Mouse (Mus musculus) forelimb bud, embryonic 11.5 days (tissue): ENCODE results near the gene Fhl2.
"Not testable (repeated sequence)": the region's sequence is repeated elsewhere in the genome, so short reads cannot be mapped to it uniquely, and the experiment has no call there.

ENCODE experiments used
- DNase-seq: peaks from one replicate; pipeline ENCODE4 v3.0.0-alpha.2; 2012; ENCODE audit warnings: low read depth, low spot score

Gene Fhl2

GRCm38 (mm10) chr1:43152626-43153025, 44.2 kb downstream of the Fhl2 start:
- DNase-seq, result no peak

GRCm38 (mm10) chr1:43150225-43150624, 46.6 kb downstream of the Fhl2 start:
- no peak for DNase-seq

DNA sequence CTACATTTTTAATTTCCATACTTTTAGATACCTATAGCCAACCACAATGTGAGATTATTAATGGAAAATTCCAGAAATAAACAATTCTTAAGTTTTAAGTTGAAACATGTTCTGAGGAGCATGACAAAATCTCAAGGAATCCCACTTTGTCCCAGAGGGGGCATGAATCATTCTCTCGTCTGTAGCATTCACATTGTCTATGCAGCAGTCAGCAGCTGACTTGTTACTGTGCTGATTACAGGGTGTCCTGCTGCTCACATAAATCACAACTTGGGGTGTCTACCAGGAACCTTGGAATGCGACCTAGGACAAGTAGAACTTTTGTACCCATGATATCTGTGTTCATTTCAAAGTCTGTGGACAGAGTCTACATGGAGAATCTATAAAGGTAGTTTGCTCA, 49.3 kb downstream of the Fhl2 start:
- DNase-seq, result no peak

DNA sequence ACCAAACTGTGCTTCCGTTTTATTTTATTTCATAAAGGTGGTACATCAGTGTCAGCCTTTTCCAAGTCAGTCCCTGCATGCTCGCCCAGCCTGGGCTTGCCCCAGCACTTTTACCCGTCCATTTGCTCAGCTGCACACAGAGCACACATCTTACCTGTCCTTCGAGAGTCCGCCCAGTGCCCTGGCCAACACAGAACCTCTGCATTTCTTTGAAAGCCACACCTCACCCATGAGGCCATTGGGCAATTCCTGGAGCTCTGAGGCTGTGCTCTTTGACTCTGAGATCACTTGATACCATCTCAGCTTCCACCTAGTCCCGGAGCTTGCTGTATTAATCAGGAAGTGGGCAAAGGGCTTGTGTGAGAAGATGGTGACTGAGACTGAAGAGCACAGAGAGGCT, 51.4 kb downstream of the Fhl2 start:
- DNase-seq, result no peak

DNA sequence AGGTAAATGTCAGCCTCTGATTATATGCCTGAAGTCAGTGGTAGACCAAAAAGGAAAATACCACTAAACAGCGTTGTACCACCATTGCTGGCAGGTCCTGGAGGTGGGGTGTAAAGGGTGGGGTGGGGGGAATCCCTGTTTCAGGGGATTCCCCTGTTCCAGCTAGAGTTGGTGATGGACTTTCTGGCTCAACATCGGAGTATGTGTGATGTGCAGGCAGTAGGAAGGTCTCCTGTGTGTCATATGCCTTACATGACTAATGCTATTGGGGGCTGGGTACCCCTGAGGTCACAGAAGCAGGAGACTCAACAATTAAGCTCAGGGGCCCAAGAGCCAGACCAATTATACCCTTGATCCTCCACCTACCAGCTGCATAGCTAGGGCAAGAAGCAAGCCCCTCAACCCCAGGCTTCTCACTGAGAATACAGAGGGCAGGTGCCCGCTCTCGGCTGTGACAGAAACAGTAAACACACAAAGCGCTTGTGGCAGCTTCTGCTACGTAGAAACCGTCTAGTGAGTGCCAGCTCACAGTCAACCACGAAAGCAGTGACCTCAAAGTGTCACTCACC, 52.4 kb downstream of the Fhl2 start:
- no peak for DNase-seq

- no peak for DNase-seq
Measured at GRCm38 (mm10) chr1:43143791-43144190, 53.0 kb downstream of the Fhl2 start.

GRCm38 (mm10) chr1:43143284-43143683, 53.5 kb downstream of the Fhl2 start:
- DNase-seq, result no peak

DNA sequence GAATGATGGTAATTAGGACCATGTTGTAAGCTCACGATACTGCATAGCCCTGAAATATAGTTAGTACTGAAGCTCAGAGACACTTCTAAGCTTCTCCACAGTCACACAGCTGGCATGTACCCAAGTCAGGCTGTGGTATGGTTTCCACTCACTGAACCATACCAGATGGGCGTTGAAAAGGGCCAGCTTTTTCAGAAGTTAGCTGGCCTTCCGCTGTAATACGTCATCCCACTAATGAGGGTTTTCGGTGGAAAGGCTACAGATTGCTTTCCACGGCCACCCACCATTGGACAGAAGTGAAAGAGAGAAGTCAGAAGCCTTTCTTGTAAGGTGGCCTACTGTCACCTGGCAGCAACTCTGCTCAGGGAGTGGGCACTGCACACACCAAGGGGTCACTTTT, 53.9 kb downstream of the Fhl2 start:
- DNase-seq, result no peak

DNA sequence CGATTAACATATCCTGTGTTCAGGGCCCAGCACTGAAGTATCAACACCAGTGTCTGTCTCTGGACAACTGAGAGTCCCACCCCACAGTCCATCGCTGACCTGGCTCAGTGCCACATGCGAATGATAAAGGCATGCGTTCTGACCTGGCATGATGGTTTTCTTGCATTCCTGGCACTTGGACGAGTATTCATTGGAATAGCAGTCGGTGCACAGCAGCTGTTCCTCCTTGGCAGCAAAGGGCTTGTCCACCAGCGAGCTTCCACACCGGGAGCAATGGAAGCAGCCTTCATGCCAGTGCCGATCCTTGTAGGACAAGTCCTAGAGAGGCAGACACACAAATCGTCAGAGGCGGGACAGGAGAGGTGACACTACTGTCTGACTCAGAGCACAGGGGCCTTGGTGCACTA, 55.2 kb downstream of the Fhl2 start:
- DNase-seq, result no peak

DNA sequence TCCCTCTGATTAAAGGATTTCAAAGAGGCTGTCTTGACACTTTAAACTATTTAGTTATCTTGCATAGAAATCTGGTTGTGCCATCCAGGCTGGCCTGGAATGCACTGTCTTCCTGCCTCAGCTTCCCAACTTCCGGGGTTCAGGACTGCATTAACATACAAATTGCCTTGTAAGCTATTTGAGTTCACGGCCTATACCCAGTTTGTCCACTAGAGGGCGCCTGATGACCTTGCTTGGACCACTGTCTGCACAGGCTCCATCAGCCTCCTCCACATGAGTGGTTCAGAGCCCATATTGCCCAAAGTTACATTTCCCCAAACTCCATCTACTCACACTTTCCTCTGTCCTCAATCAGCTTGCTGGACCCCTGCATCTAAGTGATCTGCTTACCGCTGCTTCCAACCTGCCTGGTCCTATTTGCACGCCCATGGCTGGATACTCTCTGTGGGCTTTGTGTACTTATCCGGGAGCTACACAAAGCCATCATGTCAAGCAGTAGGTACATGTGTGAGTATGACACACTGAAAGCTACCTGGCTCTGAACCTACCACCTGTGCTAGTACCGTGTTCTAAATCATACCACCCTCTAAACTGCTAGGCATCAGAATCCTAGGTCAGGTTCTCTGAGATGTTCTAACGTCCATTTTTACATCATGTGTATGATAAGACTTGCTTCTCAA, 57.1 kb downstream of the Fhl2 start:
- peak; percentile 91 for DNase-seq

- no peak for DNase-seq
Measured at GRCm38 (mm10) chr1:43138268-43138812, 58.4 kb downstream of the Fhl2 start.

DNA sequence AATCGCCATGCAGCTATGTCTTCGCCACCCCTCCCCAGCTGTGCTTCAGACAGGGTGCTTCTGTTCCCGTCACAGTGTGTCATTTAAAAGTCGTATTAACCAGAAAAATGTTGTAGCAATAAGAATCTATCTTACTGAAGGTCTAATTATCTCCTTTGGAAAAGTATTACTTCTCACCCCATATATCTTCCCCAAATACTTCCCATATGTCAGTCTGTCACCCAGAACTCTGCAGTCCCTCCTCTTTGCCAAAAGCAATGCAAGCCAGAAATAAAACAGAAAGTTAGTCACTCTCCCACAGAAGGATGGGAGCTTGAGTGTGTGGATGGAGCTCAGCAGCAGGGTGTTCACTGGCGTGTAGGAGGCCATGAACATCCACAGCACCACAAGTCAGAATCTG, 59.5 kb downstream of the Fhl2 start:
- no peak for DNase-seq

GRCm38 (mm10) chr1:43136488-43137029, 60.2 kb downstream of the Fhl2 start:
- not testable (repeated sequence) for DNase-seq

DNA sequence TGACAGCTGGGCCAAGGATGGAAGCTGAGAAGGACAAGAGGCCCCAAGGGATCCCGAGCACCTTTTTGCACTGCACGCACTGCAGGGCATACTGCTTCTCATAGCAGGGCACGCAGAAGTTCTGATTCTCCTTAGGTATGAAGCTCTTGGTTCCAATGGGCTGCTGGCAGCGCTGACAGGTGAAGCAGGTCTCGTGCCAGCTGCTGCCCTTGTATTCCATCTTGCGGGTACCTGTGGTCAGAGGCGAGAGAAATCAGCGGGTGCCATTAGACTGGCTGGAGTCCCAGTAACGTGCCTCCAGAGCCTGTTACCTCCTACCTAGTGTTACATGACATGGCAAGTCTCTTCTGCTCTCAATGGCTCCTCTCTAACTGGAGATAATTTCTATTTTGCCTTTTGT, 65.2 kb downstream of the Fhl2 start:
- DNase-seq, result no peak

GRCm38 (mm10) chr1:43130219-43130981, 66.4 kb downstream of the Fhl2 start:
- DNase-seq, result no peak

DNA sequence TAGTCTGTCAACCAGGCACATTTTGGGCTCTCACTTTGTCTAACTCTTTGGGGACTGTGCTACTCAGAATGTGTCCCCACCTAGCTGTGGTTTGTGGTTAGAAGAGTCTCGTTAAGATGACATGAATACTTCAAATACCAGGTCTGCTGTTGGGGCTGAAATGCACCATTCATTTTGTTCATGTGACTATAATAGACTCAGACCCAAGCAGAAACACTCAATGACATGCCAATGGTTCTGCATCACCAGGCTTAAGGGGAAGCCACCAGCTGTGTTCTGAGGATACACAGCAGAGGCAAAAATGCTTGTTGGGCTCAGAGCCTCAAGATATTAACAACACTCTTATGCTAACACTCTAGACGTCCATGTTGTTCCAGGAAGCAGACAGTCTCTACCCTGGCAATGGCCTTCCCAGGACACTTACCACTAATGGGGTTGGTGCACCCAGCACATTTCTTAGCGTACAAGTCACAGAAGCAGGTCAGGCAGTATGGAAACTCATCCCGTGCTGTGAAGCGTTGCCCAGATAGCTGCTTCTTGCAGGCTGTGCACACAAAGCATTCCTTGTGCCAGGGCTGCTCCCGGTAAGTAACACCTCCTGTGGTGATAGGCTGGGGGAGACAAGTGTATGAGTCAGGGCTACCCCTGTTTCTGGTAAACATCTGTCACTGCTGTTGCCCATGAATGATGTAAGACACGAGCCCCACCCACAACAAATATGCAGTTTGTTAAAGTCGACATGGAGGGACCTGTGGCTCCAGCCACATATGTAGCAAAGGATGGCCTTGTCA, 68.8 kb downstream of the Fhl2 start:
- no peak for DNase-seq

DNA sequence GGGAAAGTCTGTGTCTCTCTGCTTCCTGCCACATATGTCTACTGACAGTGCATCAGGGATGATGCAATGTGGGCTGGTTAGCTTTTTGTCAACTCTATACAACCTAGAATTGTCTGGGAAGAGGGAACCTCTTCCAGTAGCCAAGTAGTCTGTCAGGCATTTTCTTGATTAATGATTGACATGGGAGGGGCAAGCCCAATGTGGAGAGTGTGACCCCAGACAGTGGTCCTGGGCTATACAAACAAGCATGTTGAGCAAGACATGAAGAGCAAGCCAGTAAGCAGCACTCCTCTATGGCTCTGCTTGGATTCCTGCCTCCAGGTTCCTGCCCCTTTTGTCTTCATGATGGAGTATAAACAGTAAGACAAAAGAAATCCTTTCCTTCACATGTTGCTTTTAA, 69.6 kb downstream of the Fhl2 start:
- no peak for DNase-seq

- no peak for DNase-seq
Measured at GRCm38 (mm10) chr1:43124726-43125125, 72.1 kb downstream of the Fhl2 start.

DNA sequence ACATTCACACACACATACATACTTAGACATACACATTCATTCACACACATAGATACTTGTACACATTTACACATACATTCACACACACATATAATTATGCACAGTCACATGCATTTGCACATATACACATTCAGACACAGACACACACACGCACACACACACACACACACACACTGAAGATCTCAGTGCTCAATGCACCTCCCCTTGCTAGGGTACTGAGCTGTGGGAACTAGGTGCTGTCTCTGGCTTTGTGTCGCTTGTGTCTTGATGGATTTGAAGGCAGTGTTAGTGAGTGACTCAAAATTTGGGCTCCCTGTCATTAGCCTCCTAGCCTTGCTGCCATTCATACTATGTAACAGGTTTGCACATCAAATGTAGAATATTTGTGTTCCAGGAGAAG, 74.2 kb downstream of the Fhl2 start:
- no peak for DNase-seq

DNA sequence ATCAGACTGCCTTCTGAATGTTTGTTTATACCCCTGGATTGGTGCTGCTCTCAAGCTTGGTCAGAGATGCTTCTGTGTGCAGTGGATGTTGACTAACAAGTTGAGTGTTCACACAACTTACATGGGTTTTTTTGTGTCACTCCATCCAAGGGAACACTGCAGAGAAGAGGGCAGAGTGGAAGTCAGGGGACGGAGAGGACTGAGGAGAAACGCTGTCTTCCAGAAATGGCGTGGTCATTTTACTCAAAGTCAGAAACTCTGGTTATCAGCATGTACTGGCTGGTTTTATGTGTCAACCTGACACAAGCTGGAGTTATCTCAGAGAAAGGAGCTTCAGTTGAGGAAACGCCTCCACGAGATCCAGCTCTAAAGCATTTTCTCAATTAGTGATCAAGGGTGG, 75.8 kb downstream of the Fhl2 start:
- no peak for DNase-seq

- no peak for DNase-seq
Measured at GRCm38 (mm10) chr1:43117435-43117834, 79.3 kb downstream of the Fhl2 start.

DNA sequence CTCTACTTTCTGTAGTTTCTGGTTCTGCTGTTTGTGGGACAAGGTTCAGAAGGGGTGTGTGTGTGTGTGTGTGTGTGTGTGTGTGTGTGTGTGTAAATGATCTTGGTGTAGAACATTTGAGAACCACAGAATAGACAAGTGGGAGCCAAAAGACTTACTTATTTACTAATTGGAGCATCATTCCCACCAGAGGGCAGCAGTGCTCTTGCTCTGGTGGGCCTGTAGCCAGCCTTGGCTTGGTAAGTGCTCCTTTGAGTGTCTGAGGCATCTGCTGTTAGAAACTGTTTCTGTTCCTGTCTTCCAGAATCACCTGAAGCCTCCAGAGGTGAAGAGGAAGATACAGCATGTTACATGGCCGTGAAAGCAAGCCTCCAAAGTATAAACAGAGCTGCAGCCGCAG, 83.9 kb downstream of the Fhl2 start:
- peak; percentile 59 for DNase-seq
